Mouse (Mus musculus) kidney, embryonic 16.5 days (tissue): Measurements from ENCODE around the gene Trmt13. TPM values are rescaled to one million over a fixed set of nuclear protein-coding genes. Genes with fewer than 3 reads are reported as not detected.

ENCODE experiments used
- ATAC-seq: fragments of 200-750 bp; cut with Nextera tagmentation; 2 replicates; pipeline ENCODE4 v1.8.0; 2017; ENCODE audit warnings: moderate TSS enrichment; ENCODE audit not compliant: low FRiP score, low TSS enrichment
- H3K27ac ChIP-seq: fragments of 300-500 bp; sonication (generic); 2 replicates; pipeline ENCODE4 v1.5.1; 2014; ENCODE audit warnings: low read length
- H3K27me3 ChIP-seq: fragments of 300-500 bp; sonication (generic); 2 replicates; pipeline ENCODE4 v1.6.1; 2014; ENCODE audit warnings: low read length, control low read depth, mixed read lengths; ENCODE audit not compliant: insufficient read depth
- H3K36me3 ChIP-seq: fragments of 300-500 bp; sonication (generic); 2 replicates; pipeline ENCODE4 v1.6.1; 2014; ENCODE audit warnings: low read length, control low read depth, mixed read lengths; ENCODE audit not compliant: insufficient read depth
- H3K4me1 ChIP-seq: fragments of 300-500 bp; sonication (generic); 2 replicates; pipeline ENCODE4 v1.6.1; 2014; ENCODE audit warnings: low read length, control low read depth, mixed read lengths; ENCODE audit not compliant: insufficient read depth
- H3K4me2 ChIP-seq: fragments of 300-500 bp; sonication (generic); replicated peaks from 2 replicates; pipeline ENCODE4 v1.6.1; 2014; ENCODE audit warnings: low read depth, low read length
- H3K4me3 ChIP-seq: fragments of 300-500 bp; sonication (generic); 2 replicates; pipeline ENCODE4 v1.5.1; 2014; ENCODE audit warnings: mild to moderate bottlenecking, low read length
- H3K9ac ChIP-seq: fragments of 300-500 bp; sonication (generic); replicated peaks from 2 replicates; pipeline ENCODE4 v1.6.1; 2014; ENCODE audit warnings: low read length
- H3K9me3 ChIP-seq: fragments of 300-500 bp; sonication (generic); 2 replicates; pipeline ENCODE4 v1.6.1; 2016; ENCODE audit warnings: low read length, control low read depth
- WGBS: fragments of 180-500 bp; shearing (Covaris S2); extraction: QIAGEN DNeasy Blood & Tissue Kit; methylation state at CpG from one replicate; pipeline ENCODE4 v1.1.7; 2014; 5-methylcytosine and 5-hydroxymethylcytosine counted together
- polyA plus RNA-seq: library from polyadenylated mRNA; unstranded; fragments of >200 nt; fragmentation: Nextera tagmentation; extraction: Ambion mirVana; gene quantifications from 2 replicates; pipeline ENCODE4 v1.2.1, GENCODE M21; 2015

The Trmt13 gene
- polyA plus RNA-seq, 1 experiment from 2014 or later: 22.5 TPM

DNA sequence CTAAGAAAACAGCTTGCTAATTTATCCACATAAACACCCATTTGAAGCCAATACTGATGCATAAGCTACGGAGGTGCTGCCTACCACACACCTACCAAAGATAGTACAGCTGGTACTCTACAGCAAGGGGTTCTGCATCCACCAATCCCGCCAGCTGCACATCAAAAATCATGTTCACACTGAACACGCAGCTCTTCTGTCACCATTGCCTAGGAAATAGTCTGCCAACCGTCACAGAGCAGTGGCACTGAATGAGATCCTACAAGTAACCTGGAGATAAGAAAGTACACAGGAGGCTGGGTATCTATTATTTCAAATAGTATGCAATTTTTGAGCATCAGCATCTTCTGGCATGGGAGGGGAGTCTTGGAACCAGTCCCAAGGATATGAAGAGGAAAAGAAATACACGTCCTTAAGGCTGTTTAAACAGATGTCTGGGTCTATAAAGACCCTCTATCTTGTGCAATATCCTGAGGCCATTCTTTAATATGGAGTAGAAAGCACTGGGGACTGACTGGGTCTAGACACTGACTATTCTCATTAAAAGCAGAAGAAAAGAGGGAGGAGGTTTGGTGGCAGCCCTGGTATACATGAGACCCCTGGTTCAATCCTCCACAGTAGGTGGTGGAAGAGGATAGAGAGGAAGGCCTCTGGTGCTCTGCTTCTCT, 39.0 kb upstream of the Trmt13 start:
- Histone ChIP-seq H3K36me3 (peaks cover 11% of the 10 kb centered on the region; the same call in 1 of the 2 replicates), H3K9me3 (no peaks in the 10 kb centered on the region), H3K4me2 (no peak overlapping the region), H3K4me1 (peaks cover 3% of the 10 kb centered on the region; the same call in 1 of the 2 replicates), H3K9ac (no peak overlapping the region), H3K27me3 (no peaks in the 10 kb centered on the region), H3K4me3 (no peak overlapping the region), H3K27ac (no peak overlapping the region)
- ATAC-seq: no peak
- 78% methylated on average over 5 of the region's 5 CpGs for WGBS

DNA sequence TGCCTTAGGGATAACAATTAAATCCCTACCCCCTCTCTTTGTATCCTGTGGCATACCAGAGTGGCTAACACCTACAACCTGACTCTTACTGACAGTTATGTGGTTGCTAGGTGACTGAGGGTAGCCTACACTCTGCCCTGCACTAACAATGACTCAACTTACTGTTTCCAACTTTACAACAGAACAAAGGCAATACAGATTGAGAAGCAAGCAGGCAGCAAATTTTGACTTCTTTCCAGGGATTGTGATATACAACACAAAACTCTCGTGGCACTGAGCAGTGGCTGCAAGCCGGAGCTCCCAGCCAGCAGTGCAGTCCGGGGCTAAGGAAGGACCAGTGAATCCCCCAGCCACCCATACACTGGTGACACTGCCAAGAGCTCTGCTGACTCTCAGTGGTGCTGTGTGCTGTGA, 37.7 kb upstream of the Trmt13 start:
- WGBS: 74% methylated on average over 3 of the region's 3 CpGs
- Histone ChIP-seq H3K4me2 (no peak overlapping the region), H3K36me3 (peaks cover 11% of the 10 kb centered on the region; the same call in 1 of the 2 replicates)

DNA sequence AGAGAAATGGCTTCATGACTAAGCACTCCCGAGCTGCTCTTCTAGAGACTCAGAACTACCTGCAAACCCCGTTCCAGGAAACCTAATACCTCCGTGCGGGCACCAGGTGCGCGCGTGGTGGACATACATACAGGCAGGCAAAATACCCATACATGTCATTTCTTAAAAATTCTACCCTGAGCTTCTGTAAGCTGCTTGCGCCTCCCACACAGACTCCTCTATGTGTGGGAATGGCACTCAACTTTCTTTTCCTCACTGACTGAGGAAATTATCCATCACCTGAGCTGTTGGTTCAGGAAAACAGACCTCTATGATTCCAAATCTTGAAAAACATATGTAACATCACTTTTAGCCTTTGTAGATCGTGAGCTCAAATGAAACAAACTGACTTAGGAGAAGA, 36.3 kb upstream of the Trmt13 start:
- Histone ChIP-seq H3K4me2 (no peak overlapping the region), H3K9me3 (no peaks in the 10 kb centered on the region), H3K4me1 (0 out of 2 replicates have a peak, but pooled peaks cover 3% of the 10 kb centered on the region), H3K4me3 (no peak overlapping the region), H3K27me3 (no peaks in the 10 kb centered on the region), H3K27ac (no peak overlapping the region), H3K9ac (no peak overlapping the region), H3K36me3 (peaks cover 18% of the 10 kb centered on the region; the same call in 1 of the 2 replicates)
- WGBS: 93% methylated on average over 9 of the region's 9 CpGs
- no peak for ATAC-seq

More for the DNA sequence above, 37.7 kb upstream of the Trmt13 start:
- Histone ChIP-seq H3K27me3 (no peaks in the 10 kb centered on the region), H3K4me3 (no peak overlapping the region), H3K9me3 (no peaks in the 10 kb centered on the region), H3K9ac (no peak overlapping the region), H3K4me1 (0 out of 2 replicates have a peak, but pooled peaks cover 3% of the 10 kb centered on the region), H3K27ac (no peak overlapping the region)
- ATAC-seq: no peak

DNA sequence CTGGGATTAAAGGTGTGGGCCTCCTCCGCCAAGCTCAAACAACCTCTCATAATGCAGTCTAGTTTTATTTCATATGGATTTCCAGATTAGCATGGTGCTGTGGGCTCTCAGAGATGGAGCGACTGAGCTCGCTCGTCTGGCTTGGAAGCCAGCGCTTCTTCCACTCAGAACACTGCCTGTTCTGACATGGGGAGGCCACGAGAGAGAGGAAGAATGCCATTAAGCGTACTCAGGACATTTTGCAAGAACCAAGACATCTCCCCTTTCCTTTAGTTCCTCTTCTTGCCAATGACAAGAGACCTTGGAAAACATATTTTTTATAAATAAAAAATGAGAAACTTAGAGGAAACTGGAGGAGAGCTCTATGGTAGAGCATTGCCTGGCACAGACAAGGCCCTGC, 34.4 kb upstream of the Trmt13 start:
- H3K27ac ChIP-seq: no peak overlapping the region
- no peak overlapping the region for H3K4me2 ChIP-seq
- H3K9me3 ChIP-seq: no peaks in the 10 kb centered on the region
- H3K27me3 ChIP-seq: no peaks in the 10 kb centered on the region
- H3K36me3 ChIP-seq: peaks cover 29% of the 10 kb centered on the region
- H3K4me1 ChIP-seq: 0 out of 2 replicates have a peak, but pooled peaks cover 3% of the 10 kb centered on the region
- 93% methylated on average over 7 of the region's 7 CpGs for WGBS
- no peak overlapping the region for H3K4me3 ChIP-seq
- no peak overlapping the region for H3K9ac ChIP-seq
- no peak for ATAC-seq

DNA sequence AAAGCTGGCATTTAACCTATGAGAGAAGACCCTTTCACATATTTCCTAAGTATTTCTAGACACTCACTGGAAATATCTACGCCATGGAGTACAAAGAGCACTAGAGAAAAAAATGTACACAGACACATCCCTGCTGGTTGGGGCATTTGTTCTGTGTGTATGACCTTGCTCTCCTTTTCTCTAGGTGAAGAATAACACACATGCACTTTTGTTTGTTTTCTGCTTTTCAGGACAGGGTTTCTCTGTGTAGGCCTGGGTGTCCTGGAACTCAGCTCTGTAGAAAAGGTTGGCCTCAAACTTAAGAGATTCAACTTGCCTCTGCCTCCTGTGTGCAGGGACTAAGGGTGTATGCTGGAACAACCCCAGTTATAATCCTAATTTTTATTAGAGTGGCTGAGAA, 32.0 kb upstream of the Trmt13 start:
- H3K9me3 ChIP-seq: no peaks in the 10 kb centered on the region
- H3K27me3 ChIP-seq: no peaks in the 10 kb centered on the region
- H3K9ac ChIP-seq: no peak overlapping the region
- 90% methylated on average over 1 of the region's 1 CpGs for WGBS
- H3K4me1 ChIP-seq: no peaks in the 10 kb centered on the region
- H3K27ac ChIP-seq: no peak overlapping the region
- no peak overlapping the region for H3K4me3 ChIP-seq
- no peak for ATAC-seq
- no peak overlapping the region for H3K4me2 ChIP-seq
- peaks cover 47% of the 10 kb centered on the region for H3K36me3 ChIP-seq

DNA sequence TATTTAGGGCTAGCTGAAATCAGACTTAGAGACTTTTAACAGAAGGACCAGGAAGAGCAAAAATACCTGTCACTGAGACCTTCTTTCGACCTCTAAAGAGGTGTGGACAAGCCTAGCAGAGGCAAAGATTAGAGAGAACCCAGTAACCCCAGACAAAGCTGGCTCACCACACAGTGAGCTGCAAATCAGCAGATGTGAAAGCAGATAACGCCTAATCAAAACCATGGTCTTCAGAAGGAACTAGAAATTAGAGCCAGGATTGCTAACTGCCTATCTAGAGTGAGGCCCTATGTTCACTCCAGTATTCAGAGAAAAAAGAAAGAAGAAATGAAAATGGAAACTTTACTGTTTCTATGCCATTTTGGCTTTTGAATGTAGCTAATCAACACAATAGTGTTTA, 28.0 kb upstream of the Trmt13 start:
- 95% methylated on average over 2 of the region's 2 CpGs for WGBS
- peaks cover 69% of the 10 kb centered on the region for H3K36me3 ChIP-seq
- H3K4me1 ChIP-seq: no peaks in the 10 kb centered on the region
- no peaks in the 10 kb centered on the region for H3K27me3 ChIP-seq
- no peaks in the 10 kb centered on the region for H3K9me3 ChIP-seq
- H3K4me3 ChIP-seq: no peak overlapping the region
- no peak overlapping the region for H3K27ac ChIP-seq
- no peak overlapping the region for H3K4me2 ChIP-seq
- no peak for ATAC-seq
- H3K9ac ChIP-seq: no peak overlapping the region

DNA sequence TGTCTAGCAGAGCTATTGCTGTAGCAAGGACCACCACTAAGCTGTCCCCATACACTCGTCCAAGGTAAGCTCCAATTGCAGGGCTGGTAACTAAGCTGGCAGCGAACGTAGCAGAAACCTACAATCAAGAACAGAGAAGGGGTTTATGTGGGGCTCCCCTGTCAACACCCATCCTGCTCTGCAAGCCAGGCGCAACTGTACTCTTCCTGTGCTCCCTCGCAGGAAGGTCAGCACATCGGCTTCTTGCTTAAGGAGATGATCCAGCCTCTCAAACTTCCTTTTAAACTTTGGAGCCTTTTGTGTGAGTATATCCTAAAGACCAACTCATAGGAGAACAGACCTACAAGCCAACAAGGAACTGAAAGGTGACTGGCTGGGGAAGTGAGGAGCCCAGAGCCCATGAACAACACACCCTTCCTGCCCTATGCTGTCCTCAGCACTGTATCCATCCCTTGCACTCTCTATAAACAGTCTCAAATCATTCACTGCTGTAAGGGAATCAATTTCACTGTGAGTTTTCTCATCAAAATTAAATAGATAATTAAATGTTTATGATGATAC, 27.5 kb upstream of the Trmt13 start:
- peaks cover 73% of the 10 kb centered on the region for H3K36me3 ChIP-seq
- no peaks in the 10 kb centered on the region for H3K27me3 ChIP-seq
- no peaks in the 10 kb centered on the region for H3K4me1 ChIP-seq
- H3K27ac ChIP-seq: no peak overlapping the region
- H3K9me3 ChIP-seq: no peaks in the 10 kb centered on the region
- no peak overlapping the region for H3K9ac ChIP-seq
- no peak for ATAC-seq
- WGBS: 89% methylated on average over 6 of the region's 6 CpGs
- no peak overlapping the region for H3K4me3 ChIP-seq
- H3K4me2 ChIP-seq: no peak overlapping the region

DNA sequence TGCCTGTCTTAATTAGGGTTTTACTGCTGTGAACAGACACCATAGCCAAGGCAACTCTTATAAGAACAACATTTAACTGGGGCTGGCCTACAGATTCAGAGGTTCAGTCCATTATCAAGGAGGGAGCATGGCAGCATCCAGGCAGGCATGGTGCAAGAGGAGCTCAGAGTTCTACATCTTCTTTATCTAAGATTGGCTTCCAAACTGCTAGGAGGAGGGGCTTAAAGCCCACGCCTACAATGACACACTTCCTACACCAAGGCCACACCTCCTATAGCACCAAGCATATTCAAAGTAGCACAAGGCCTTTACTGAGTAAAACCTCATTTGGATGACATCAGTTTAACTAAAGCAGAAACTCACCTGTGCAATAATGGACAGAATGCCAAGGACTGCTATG, 25.6 kb upstream of the Trmt13 start:
- WGBS: 86% methylated on average over 1 of the region's 1 CpGs
- Histone ChIP-seq H3K36me3 (peaks cover 68% of the 10 kb centered on the region), H3K27me3 (no peaks in the 10 kb centered on the region), H3K4me3 (no peak overlapping the region), H3K9me3 (no peaks in the 10 kb centered on the region), H3K4me1 (no peaks in the 10 kb centered on the region), H3K9ac (no peak overlapping the region), H3K27ac (no peak overlapping the region), H3K4me2 (no peak overlapping the region)
- no peak for ATAC-seq

DNA sequence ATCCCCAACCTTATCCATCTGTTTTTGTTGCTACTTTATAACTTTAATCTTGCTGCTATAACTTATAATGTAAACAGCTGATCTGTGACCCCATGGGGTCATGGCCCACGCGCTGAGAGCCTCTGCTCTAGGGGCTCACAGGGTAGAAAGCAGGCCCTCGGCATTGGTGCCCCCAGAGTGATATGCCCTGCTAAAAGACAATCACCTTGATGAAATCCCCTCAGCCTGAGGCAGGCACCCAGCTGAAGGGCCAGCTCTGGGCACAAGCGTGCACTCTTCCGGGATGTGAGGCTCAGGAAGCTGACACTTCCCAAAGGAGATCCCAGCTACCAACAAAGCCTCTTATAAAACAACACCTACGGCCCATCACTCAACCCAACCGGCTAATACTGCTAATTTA, 24.2 kb upstream of the Trmt13 start:
- Histone ChIP-seq H3K27ac (no peak overlapping the region), H3K4me3 (no peak overlapping the region), H3K4me2 (no peak overlapping the region), H3K9me3 (no peaks in the 10 kb centered on the region), H3K27me3 (no peaks in the 10 kb centered on the region), H3K36me3 (peaks cover 74% of the 10 kb centered on the region), H3K9ac (no peak overlapping the region), H3K4me1 (no peaks in the 10 kb centered on the region)
- WGBS: 76% methylated on average over 7 of the region's 7 CpGs
- no peak for ATAC-seq

DNA sequence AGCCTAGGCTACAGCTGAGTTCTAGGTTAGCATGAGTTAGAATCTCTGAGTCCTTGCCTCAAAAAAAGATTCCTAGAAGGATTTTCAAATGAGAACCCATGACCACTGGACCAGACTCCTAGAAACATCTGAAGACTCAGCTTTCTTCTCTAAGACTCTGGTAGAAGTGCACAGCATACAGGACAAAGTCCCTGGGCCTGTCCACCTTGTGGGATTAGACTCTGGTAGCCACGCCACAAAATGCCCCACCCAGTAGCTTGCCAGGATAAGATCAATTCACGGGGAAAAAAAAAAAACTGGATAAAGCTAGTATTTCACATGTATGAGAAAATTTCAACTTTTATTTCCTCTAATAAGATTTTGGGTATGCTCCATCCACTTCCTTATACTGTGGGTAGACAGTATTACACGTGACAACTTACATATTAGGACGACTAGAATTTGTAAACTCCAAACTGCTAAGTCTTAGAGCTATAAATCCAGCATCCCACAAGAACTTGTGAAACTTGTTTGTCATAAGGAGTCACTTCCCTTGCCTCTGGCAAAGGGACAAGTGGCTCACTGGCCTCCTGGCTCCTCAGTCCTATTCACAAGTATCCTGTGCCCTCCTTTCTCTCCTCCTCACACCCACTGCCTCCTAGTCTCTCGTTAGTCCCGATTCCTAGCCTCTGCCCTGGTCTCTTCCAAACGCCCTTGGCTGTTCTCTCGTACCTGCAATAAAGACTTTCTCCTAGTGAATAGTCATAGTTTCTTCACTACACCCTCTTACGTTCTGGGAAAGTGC, 23.5 kb upstream of the Trmt13 start:
- Histone ChIP-seq H3K4me3 (no peak overlapping the region), H3K27ac (no peak overlapping the region), H3K9me3 (no peaks in the 10 kb centered on the region), H3K4me2 (no peak overlapping the region), H3K36me3 (peaks cover 70% of the 10 kb centered on the region), H3K4me1 (no peaks in the 10 kb centered on the region), H3K27me3 (no peaks in the 10 kb centered on the region), H3K9ac (no peak overlapping the region)
- WGBS: 87% methylated on average over 9 of the region's 9 CpGs
- no peak for ATAC-seq
